Mouse (Mus musculus) kidney, embryonic 14.5 days (tissue): ENCODE measurements around the gene Cmklr1. TPM values are rescaled to one million over a fixed set of nuclear protein-coding genes. Genes with fewer than 3 reads are reported as not detected.
A peak's percentile ranks its signal among the peaks of the same experiment; 100 is the strongest.

ENCODE experiments used
- ATAC-seq: fragments of 200-750 bp; cut with Nextera tagmentation; 2 replicates; pipeline ENCODE4 v1.8.0; 2017; ENCODE audit warnings: moderate number of reproducible peaks, mild to moderate bottlenecking, moderate TSS enrichment, moderate library complexity; ENCODE audit not compliant: low FRiP score, low TSS enrichment
- H3K27ac ChIP-seq: fragments of 300-500 bp; sonication (generic); 2 replicates; pipeline ENCODE4 v1.5.1; 2014; ENCODE audit warnings: low read depth, mild to moderate bottlenecking, low read length, moderate library complexity, mixed read lengths
- H3K27me3 ChIP-seq: fragments of 300-500 bp; sonication (generic); 2 replicates; pipeline ENCODE4 v1.6.1; 2014; ENCODE audit warnings: mild to moderate bottlenecking, low read length; ENCODE audit not compliant: control insufficient read depth, insufficient read depth
- H3K36me3 ChIP-seq: fragments of 300-500 bp; sonication (generic); 2 replicates; pipeline ENCODE4 v1.6.1; 2014; ENCODE audit warnings: low read length, mixed read lengths; ENCODE audit not compliant: control insufficient read depth, insufficient read depth
- H3K4me1 ChIP-seq: fragments of 300-500 bp; sonication (generic); 2 replicates; pipeline ENCODE4 v1.6.1; 2014; ENCODE audit warnings: low read length, mixed read lengths; ENCODE audit not compliant: control insufficient read depth, insufficient read depth
- H3K4me2 ChIP-seq: fragments of 300-500 bp; sonication (generic); replicated peaks from 2 replicates; pipeline ENCODE4 v1.6.1; 2014; ENCODE audit warnings: low read depth, mild to moderate bottlenecking, low read length
- H3K4me3 ChIP-seq: fragments of 300-500 bp; sonication (generic); 2 replicates; pipeline ENCODE4 v1.5.1; 2014; ENCODE audit warnings: mild to moderate bottlenecking, low read length
- H3K9ac ChIP-seq: fragments of 300-500 bp; sonication (generic); 2 replicates; pipeline ENCODE4 v1.6.1; 2014; ENCODE audit warnings: low read depth, mild to moderate bottlenecking, low read length, moderate library complexity
- H3K9me3 ChIP-seq: fragments of 300-500 bp; sonication (generic); 2 replicates; pipeline ENCODE4 v1.6.1; 2016; ENCODE audit warnings: low read length; ENCODE audit not compliant: control insufficient read depth
- WGBS: fragments of 180-500 bp; shearing (Covaris S2); extraction: QIAGEN DNeasy Blood & Tissue Kit; methylation state at CpG from one replicate; pipeline ENCODE4 v1.1.7; 2014; 5-methylcytosine and 5-hydroxymethylcytosine counted together
- polyA plus RNA-seq: library from polyadenylated mRNA; unstranded; fragments of >200 nt; fragmentation: Nextera tagmentation; extraction: Ambion mirVana; gene quantifications from 2 replicates; pipeline ENCODE4 v1.2.1, GENCODE M21; 2014

Cmklr1 gene
- polyA plus RNA-seq: 3.6 and 4.9 TPM in 2 replicates

- no peaks in the 10 kb centered on the region for H3K9me3 ChIP-seq
- ATAC-seq: peak; percentile 58; the same call in 1 of the 2 replicates
- H3K9ac ChIP-seq: peak within 1 kb of the TSS; percentile 44
- no peak within 1 kb of the TSS for H3K27ac ChIP-seq
- WGBS: 5% methylated on average over 30 of the region's 30 CpGs
- 0 out of 2 replicates have a peak, but pooled peaks cover 3% of the 10 kb centered on the region for H3K27me3 ChIP-seq
- H3K4me3 ChIP-seq: peak within 1 kb of the TSS; percentile 29
- peaks cover 7% of the 10 kb centered on the region; the same call in 1 of the 2 replicates for H3K4me1 ChIP-seq
- H3K4me2 ChIP-seq: peak within 1 kb of the TSS; percentile 48
- no peaks in the 10 kb centered on the region for H3K36me3 ChIP-seq
Observed at GRCm38 (mm10) chr5:113650035-113650865, at the start of gene Cmklr1. TSS of gene Cmklr1 (minus strand) at chr5:113650426.

GRCm38 (mm10) chr5:113694415-113694814 lies 44.2 kb upstream of the Cmklr1 start:
- Histone ChIP-seq H3K4me3 (no peak overlapping the region), H3K9ac (no peak overlapping the region), H3K4me2 (no peak overlapping the region), H3K27ac (no peak overlapping the region), H3K27me3 (no peaks in the 10 kb centered on the region), H3K36me3 (no peaks in the 10 kb centered on the region), H3K9me3 (no peaks in the 10 kb centered on the region), H3K4me1 (no peaks in the 10 kb centered on the region)
- no peak for ATAC-seq
- WGBS: 20% methylated on average over 5 of the region's 5 CpGs

GRCm38 (mm10) chr5:113694000-113694399 lies 43.8 kb upstream of the Cmklr1 start:
- 39% methylated on average over 4 of the region's 4 CpGs for WGBS
- H3K4me1 ChIP-seq: no peaks in the 10 kb centered on the region
- no peak for ATAC-seq
- H3K27ac ChIP-seq: no peak overlapping the region
- no peaks in the 10 kb centered on the region for H3K36me3 ChIP-seq
- H3K4me2 ChIP-seq: no peak overlapping the region
- no peaks in the 10 kb centered on the region for H3K9me3 ChIP-seq
- no peaks in the 10 kb centered on the region for H3K27me3 ChIP-seq
- H3K4me3 ChIP-seq: no peak overlapping the region
- H3K9ac ChIP-seq: no peak overlapping the region

- Histone ChIP-seq H3K4me1 (no peaks in the 10 kb centered on the region), H3K36me3 (no peaks in the 10 kb centered on the region), H3K27me3 (no peaks in the 10 kb centered on the region), H3K4me3 (no peak overlapping the region), H3K9me3 (no peaks in the 10 kb centered on the region), H3K4me2 (no peak overlapping the region), H3K27ac (no peak overlapping the region), H3K9ac (no peak overlapping the region)
- 89% methylated on average over 8 of the region's 8 CpGs for WGBS
- no peak for ATAC-seq
Observed at GRCm38 (mm10) chr5:113693196-113693755, 43.0 kb upstream of the Cmklr1 start.

- Histone ChIP-seq H3K9ac (no peak overlapping the region), H3K36me3 (no peaks in the 10 kb centered on the region), H3K4me3 (no peak overlapping the region), H3K27ac (no peak overlapping the region), H3K9me3 (no peaks in the 10 kb centered on the region), H3K4me1 (no peaks in the 10 kb centered on the region), H3K27me3 (no peaks in the 10 kb centered on the region), H3K4me2 (no peak overlapping the region)
- no peak for ATAC-seq
- WGBS: 87% methylated on average over 2 of the region's 2 CpGs
Observed at GRCm38 (mm10) chr5:113690866-113691265, 40.6 kb upstream of the Cmklr1 start.

GRCm38 (mm10) chr5:113690069-113690548 lies 39.9 kb upstream of the Cmklr1 start:
- Histone ChIP-seq H3K36me3 (no peaks in the 10 kb centered on the region), H3K4me1 (no peaks in the 10 kb centered on the region), H3K9ac (no peak overlapping the region), H3K27ac (no peak overlapping the region), H3K4me2 (no peak overlapping the region), H3K4me3 (no peak overlapping the region), H3K9me3 (no peaks in the 10 kb centered on the region), H3K27me3 (no peaks in the 10 kb centered on the region)
- ATAC-seq: no peak
- 76% methylated on average over 15 of the region's 15 CpGs for WGBS

GRCm38 (mm10) chr5:113687514-113687913 lies 37.3 kb upstream of the Cmklr1 start:
- H3K27ac ChIP-seq: no peak overlapping the region
- no peaks in the 10 kb centered on the region for H3K36me3 ChIP-seq
- no peak overlapping the region for H3K4me3 ChIP-seq
- no peak overlapping the region for H3K4me2 ChIP-seq
- no peaks in the 10 kb centered on the region for H3K9me3 ChIP-seq
- no peaks in the 10 kb centered on the region for H3K4me1 ChIP-seq
- 83% methylated on average over 5 of the region's 5 CpGs for WGBS
- no peak overlapping the region for H3K9ac ChIP-seq
- ATAC-seq: no peak
- H3K27me3 ChIP-seq: no peaks in the 10 kb centered on the region

GRCm38 (mm10) chr5:113685471-113685870 lies 35.2 kb upstream of the Cmklr1 start:
- Histone ChIP-seq H3K4me2 (no peak overlapping the region), H3K36me3 (no peaks in the 10 kb centered on the region), H3K9me3 (no peaks in the 10 kb centered on the region), H3K9ac (no peak overlapping the region), H3K4me3 (no peak overlapping the region), H3K4me1 (no peaks in the 10 kb centered on the region), H3K27ac (no peak overlapping the region), H3K27me3 (no peaks in the 10 kb centered on the region)
- 68% methylated on average over 5 of the region's 5 CpGs for WGBS
- ATAC-seq: no peak

- Histone ChIP-seq H3K9me3 (no peaks in the 10 kb centered on the region), H3K4me3 (no peak overlapping the region), H3K4me1 (no peaks in the 10 kb centered on the region), H3K27ac (no peak overlapping the region), H3K4me2 (no peak overlapping the region), H3K36me3 (no peaks in the 10 kb centered on the region), H3K9ac (no peak overlapping the region), H3K27me3 (no peaks in the 10 kb centered on the region)
- no peak for ATAC-seq
- WGBS: 65% methylated on average over 5 of the region's 5 CpGs
Observed at GRCm38 (mm10) chr5:113683246-113683645, 33.0 kb upstream of the Cmklr1 start.
